In genomic region chr8:91617772-91618171, GRCm38 (mm10) we compare ENCODE assay signal across 17 mouse cellular contexts.
A peak's percentile ranks its signal among the peaks of the same experiment; 100 is the strongest.
DNase-seq lines count a peak whose midpoint lies in the region; ATAC-seq lines count a peak whose summit lies in the region.
"Had no signal": no experiment of that assay in that cellular context is flagged by ENCODE, and none has a peak within 500 bp of the region (broad histone marks: within the 10 kb centered on the region; RNA-seq: fewer than 3 reads in every experiment).

No protein-coding gene starts in this region.

- H3K4me3 ChIP-seq in neural tube, embryonic 13.5 days, result no peak overlapping the region
- no peak overlapping the region for H3K4me3 ChIP-seq in forebrain, embryonic 16.5 days (replicated peaks; ENCODE audit: low read length)
- H3K4me3 ChIP-seq in hindbrain, embryonic 14.5 days (replicated peaks; ENCODE audit: low read length), result no peak overlapping the region
- H3K4me3 ChIP-seq in heart, embryonic 10.5 days, result no peak overlapping the region
- H3K4me3 ChIP-seq: kidney, embryonic 15.5 days; liver, embryonic 15.5 days; midbrain, embryonic 12.5 days had no signal

- peaks cover 64% of the 10 kb centered on the region for H3K4me1 ChIP-seq in neural tube, embryonic 13.5 days (replicated peaks)
- peaks cover 20% of the 10 kb centered on the region for H3K4me1 ChIP-seq in forebrain, embryonic 16.5 days (replicated peaks; ENCODE audit: control insufficient read depth, insufficient read depth, low read length)
- H3K4me1 ChIP-seq in hindbrain, embryonic 14.5 days (replicated peaks; ENCODE audit: control insufficient read depth, insufficient read depth, low read length), result peaks cover 31% of the 10 kb centered on the region
- peaks cover 39% of the 10 kb centered on the region for H3K4me1 ChIP-seq in heart, embryonic 10.5 days
- H3K4me1 ChIP-seq: liver, embryonic 15.5 days had no signal

- no peak for ATAC-seq in neural tube, embryonic 13.5 days (ENCODE audit: low read depth)
- ATAC-seq in forebrain, embryonic 16.5 days, result peak; percentile 60; the same call in 1 of the 2 replicates
- no peak; the same call in 1 of the 2 replicates for ATAC-seq in hindbrain, embryonic 14.5 days (ENCODE audit: low FRiP score)
- ATAC-seq: intestine, embryonic 16.5 days had no signal

- H3K9ac ChIP-seq in neural tube, embryonic 13.5 days, result no peak overlapping the region
- no peak overlapping the region for H3K9ac ChIP-seq in forebrain, embryonic 16.5 days (replicated peaks; ENCODE audit: low read depth, low read length)
- H3K9ac ChIP-seq in hindbrain, embryonic 14.5 days, result no peak overlapping the region
- H3K9ac ChIP-seq: kidney, embryonic 15.5 days; liver, embryonic 15.5 days; midbrain, embryonic 12.5 days had no signal

- no peaks in the 10 kb centered on the region for H3K36me3 ChIP-seq in neural tube, embryonic 13.5 days
- H3K36me3 ChIP-seq in forebrain, embryonic 16.5 days (ENCODE audit: control insufficient read depth, insufficient read depth), result no peaks in the 10 kb centered on the region
- no peaks in the 10 kb centered on the region for H3K36me3 ChIP-seq in hindbrain, embryonic 14.5 days (replicated peaks; ENCODE audit: control insufficient read depth, insufficient read depth)
- no peaks in the 10 kb centered on the region for H3K36me3 ChIP-seq in heart, embryonic 10.5 days
- H3K36me3 ChIP-seq: kidney, embryonic 15.5 days; liver, embryonic 15.5 days; midbrain, embryonic 12.5 days had no signal

- 0 out of 2 replicates have a peak overlapping the region, but pooled peaks have one; percentile 1 for H3K4me2 ChIP-seq in neural tube, embryonic 13.5 days
- H3K4me2 ChIP-seq in forebrain, embryonic 16.5 days (ENCODE audit: low read length), result 0 out of 2 replicates have a peak overlapping the region, but pooled peaks have one; percentile 2
- H3K4me2 ChIP-seq in hindbrain, embryonic 14.5 days (replicated peaks), result no peak overlapping the region; the same call in 1 of the 2 replicates
- H3K4me2 ChIP-seq: kidney, embryonic 15.5 days; liver, embryonic 15.5 days; midbrain, embryonic 12.5 days had no signal

- H3K27me3 ChIP-seq in neural tube, embryonic 13.5 days, result peaks cover 81% of the 10 kb centered on the region
- H3K27me3 ChIP-seq in forebrain, embryonic 16.5 days (replicated peaks; ENCODE audit: control insufficient read depth, insufficient read depth, low read length), result 0 out of 2 replicates have a peak, but pooled peaks cover 3% of the 10 kb centered on the region
- H3K27me3 ChIP-seq in hindbrain, embryonic 14.5 days (ENCODE audit: control insufficient read depth, insufficient read depth, low read length), result peaks cover 28% of the 10 kb centered on the region; the same call in 1 of the 2 replicates
- H3K27me3 ChIP-seq in heart, embryonic 10.5 days (ENCODE audit: insufficient read depth, poor library complexity, severe bottlenecking), result peaks cover 5% of the 10 kb centered on the region; the same call in 1 of the 2 replicates
- H3K27me3 ChIP-seq: liver, embryonic 15.5 days had no signal

- H3K9me3 ChIP-seq in neural tube, embryonic 13.5 days, result no peaks in the 10 kb centered on the region
- no peaks in the 10 kb centered on the region for H3K9me3 ChIP-seq in forebrain, embryonic 16.5 days (ENCODE audit: control insufficient read depth, low read length)
- no peaks in the 10 kb centered on the region for H3K9me3 ChIP-seq in hindbrain, embryonic 14.5 days (ENCODE audit: control insufficient read depth, low read length)
- H3K9me3 ChIP-seq in heart, embryonic 10.5 days, result no peaks in the 10 kb centered on the region
- H3K9me3 ChIP-seq: kidney, embryonic 15.5 days; liver, embryonic 15.5 days; midbrain, embryonic 12.5 days had no signal

- no peak for DNase-seq in neural tube, embryonic 10.5 days (ENCODE audit: extremely low spot score, low spot score)
- no peak for DNase-seq in hindbrain, embryonic 14.5 days (ENCODE audit: low spot score)
- DNase-seq in heart, embryonic 10.5 days (ENCODE audit: low spot score), result no peak
- no peak for DNase-seq in kidney, postnatal 4 days
- DNase-seq in left cerebral cortex, adult 8-10 months (ENCODE audit: low spot score in 2 of 2), result no peak
- DNase-seq: adrenal gland, adult 2 months; cerebellum, adult 9-10 months; heart, adult 11 months; heart, postnatal 4 days; thymus, postnatal 4 days had no signal

- WGBS in neural tube, embryonic 13.5 days, result 46% methylated on average over 5 of the region's 5 CpGs
- 24% methylated on average over 5 of the region's 5 CpGs for WGBS in forebrain, embryonic 16.5 days
- 28% methylated on average over 5 of the region's 5 CpGs for WGBS in hindbrain, embryonic 14.5 days
- 83% methylated on average over 5 of the region's 5 CpGs for WGBS in heart, embryonic 10.5 days

- H3K27ac ChIP-seq in neural tube, embryonic 13.5 days (replicated peaks), result no peak overlapping the region
- no peak overlapping the region for H3K27ac ChIP-seq in forebrain, embryonic 16.5 days (ENCODE audit: low read length)
- H3K27ac ChIP-seq in hindbrain, embryonic 14.5 days, result peak overlapping the region; percentile 74
- H3K27ac ChIP-seq in heart, embryonic 10.5 days, result no peak overlapping the region
- H3K27ac ChIP-seq: kidney, embryonic 15.5 days; liver, embryonic 15.5 days; macrophage; midbrain, embryonic 12.5 days had no signal
